Mouse (Mus musculus): Measurements from ENCODE around the gene Ghrh.

DNA sequence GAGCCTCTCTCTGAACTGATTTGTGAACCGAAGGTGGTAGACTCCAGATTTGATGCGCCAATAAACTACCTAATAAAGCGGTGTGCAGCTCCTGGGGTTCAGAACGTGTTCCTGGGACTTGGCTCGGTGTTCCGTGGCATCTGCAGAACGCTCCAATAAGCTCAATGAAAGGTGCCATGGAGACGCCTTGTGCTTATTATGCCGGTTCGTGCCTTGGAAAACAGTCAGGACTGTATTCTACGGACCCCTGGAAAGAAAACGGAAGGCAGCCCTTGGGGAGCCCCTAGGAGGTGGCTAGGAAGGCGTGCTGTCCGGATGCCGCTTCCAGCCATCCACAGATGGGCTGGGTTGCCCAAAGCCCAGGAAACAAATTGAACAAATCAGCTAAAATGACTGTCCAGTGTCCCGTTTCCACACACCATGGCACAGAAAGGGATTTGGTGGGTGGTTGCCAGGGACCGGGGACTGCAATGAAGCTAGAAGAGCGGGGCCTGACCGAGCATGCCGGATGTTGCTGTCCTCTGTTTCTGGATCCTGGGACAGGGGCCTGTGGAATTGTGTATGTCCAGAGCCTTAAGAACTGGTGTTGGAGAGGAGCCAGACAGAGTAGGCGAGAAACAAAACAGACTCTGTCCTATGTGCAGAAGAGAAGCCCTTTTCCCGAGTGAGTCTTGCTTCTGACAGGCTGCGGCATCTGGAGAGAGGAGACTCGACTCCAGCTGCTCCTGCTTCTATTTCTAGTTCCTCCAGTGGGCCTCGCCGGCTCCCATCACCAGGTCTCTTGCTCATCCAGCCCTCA is at the start of gene Ghrh:
- no peak for TF ChIP-seq CTCF (IDR thresholded peaks at IDR 0.05; ENCODE audit: borderline replicate concordance, insufficient read depth, low read length)
- no peak for TF ChIP-seq POLR2A (IDR thresholded peaks at IDR 0.05; ENCODE audit: low read depth, low read length)
